Mouse (Mus musculus): ENCODE data around the gene Cxcr1. TPM values are rescaled to one million over a fixed set of nuclear protein-coding genes. Genes with fewer than 3 reads are reported as not detected.

Cxcr1 gene
- not detected for total RNA-seq (2022)

- no peak for DNase-seq (ENCODE audit: low spot score in 2 of 2)
Observed at GRCm38 (mm10) chr1:74194445-74194844, at the start of gene Cxcr1. Cxcr1 (minus strand) TSS chr1:74194631.

GRCm38 (mm10) chr1:74240832-74241231, 46.4 kb upstream of the Cxcr1 start:
- no peak for DNase-seq (ENCODE audit: low spot score in 2 of 2)

- DNase-seq (ENCODE audit: low spot score in 2 of 2) = no peak
Observed at GRCm38 (mm10) chr1:74240311-74240710, 45.9 kb upstream of the Cxcr1 start.

- DNase-seq (ENCODE audit: low spot score in 2 of 2) = no peak
Observed at GRCm38 (mm10) chr1:74239618-74240017, 45.2 kb upstream of the Cxcr1 start.

- no peak for DNase-seq (ENCODE audit: low spot score in 2 of 2)
Observed at GRCm38 (mm10) chr1:74239162-74239561, 44.7 kb upstream of the Cxcr1 start.

- DNase-seq (ENCODE audit: low spot score in 2 of 2) = no peak
Observed at GRCm38 (mm10) chr1:74238136-74238535, 43.7 kb upstream of the Cxcr1 start.

- no peak for DNase-seq (ENCODE audit: low spot score in 2 of 2)
Observed at GRCm38 (mm10) chr1:74237671-74238070, 43.2 kb upstream of the Cxcr1 start.

- DNase-seq (ENCODE audit: low spot score in 2 of 2) = peak; percentile 3 to 25
Observed at GRCm38 (mm10) chr1:74236590-74237317, 42.3 kb upstream of the Cxcr1 start.

- peak; percentile 94 to 97 for DNase-seq (ENCODE audit: low spot score in 2 of 2)
Observed at GRCm38 (mm10) chr1:74235938-74236589, 41.6 kb upstream of the Cxcr1 start, which contains the start of gene Arpc2. Arpc2 (plus strand) TSS chr1:74236084.

GRCm38 (mm10) chr1:74230992-74231391, 36.6 kb upstream of the Cxcr1 start:
- no peak for DNase-seq (ENCODE audit: low spot score in 2 of 2)

GRCm38 (mm10) chr1:74229942-74230341, 35.5 kb upstream of the Cxcr1 start:
- no peak for DNase-seq (ENCODE audit: low spot score in 2 of 2)

GRCm38 (mm10) chr1:74227317-74227716, 32.9 kb upstream of the Cxcr1 start:
- no peak for DNase-seq (ENCODE audit: low spot score in 2 of 2)

- DNase-seq (ENCODE audit: low spot score in 2 of 2) = no peak
Observed at GRCm38 (mm10) chr1:74219922-74220321, 25.5 kb upstream of the Cxcr1 start.

- DNase-seq (ENCODE audit: low spot score in 2 of 2) = no peak
Observed at GRCm38 (mm10) chr1:74208941-74209340, 14.5 kb upstream of the Cxcr1 start.

- DNase-seq (ENCODE audit: low spot score in 2 of 2) = no peak
Observed at GRCm38 (mm10) chr1:74207906-74208305, 13.5 kb upstream of the Cxcr1 start.

- no peak for DNase-seq (ENCODE audit: low spot score in 2 of 2)
Observed at GRCm38 (mm10) chr1:74206642-74207041, 12.2 kb upstream of the Cxcr1 start.

- DNase-seq (ENCODE audit: low spot score in 2 of 2) = no peak
Observed at GRCm38 (mm10) chr1:74205881-74206280, 11.4 kb upstream of the Cxcr1 start.

GRCm38 (mm10) chr1:74203457-74203856, 9.0 kb upstream of the Cxcr1 start:
- no peak for DNase-seq (ENCODE audit: low spot score in 2 of 2)

GRCm38 (mm10) chr1:74201048-74201844, 6.8 kb upstream of the Cxcr1 start:
- no peak for DNase-seq (ENCODE audit: low spot score in 2 of 2)

- DNase-seq (ENCODE audit: low spot score in 2 of 2) = no peak
Observed at GRCm38 (mm10) chr1:74199046-74199445, 4.6 kb upstream of the Cxcr1 start.

GRCm38 (mm10) chr1:74197726-74198470, 3.5 kb upstream of the Cxcr1 start:
- DNase-seq (ENCODE audit: low spot score in 2 of 2) = no peak

Data from gastrocnemius, adult 8-10 months (tissue).